Mouse (Mus musculus): ENCODE results near the gene Hikeshi. TPM values are rescaled to one million over a fixed set of nuclear protein-coding genes. Genes with fewer than 3 reads are reported as not detected.
A peak's percentile ranks its signal among the peaks of the same experiment; 100 is the strongest.

Hikeshi gene
- polyA plus RNA-seq, 1 experiment from 2014 or later: 127 TPM

- Histone ChIP-seq H3K4me1 (ENCODE audit: control insufficient read depth, insufficient read depth, low read length) (0 out of 2 replicates have a peak, but pooled peaks cover 4% of the 10 kb centered on the region), H3K27me3 (ENCODE audit: control insufficient read depth, insufficient read depth, low read length) (no peaks in the 10 kb centered on the region), H3K4me2 (replicated peaks; ENCODE audit: low read depth, low read length) (no peak overlapping the region), H3K27ac (ENCODE audit: low read length) (no peak overlapping the region), H3K9ac (replicated peaks; ENCODE audit: low read depth, low read length) (no peak overlapping the region), H3K9me3 (ENCODE audit: control insufficient read depth, low read depth, low read length) (no peaks in the 10 kb centered on the region), H3K36me3 (ENCODE audit: control insufficient read depth, insufficient read depth, low read length) (no peaks in the 10 kb centered on the region), H3K4me3 (ENCODE audit: low read depth, low read length) (no peak overlapping the region)
- WGBS: 46% methylated on average over 7 of the region's 7 CpGs
- no peak for ATAC-seq (ENCODE audit: insufficient number of reproducible peaks, insufficient read depth, low FRiP score, low read depth)
Measured at GRCm38 (mm10) chr7:89908421-89908820, 32.6 kb downstream of the Hikeshi start.

- no peaks in the 10 kb centered on the region for H3K27me3 ChIP-seq (ENCODE audit: control insufficient read depth, insufficient read depth, low read length)
- no peak overlapping the region for H3K9ac ChIP-seq (replicated peaks; ENCODE audit: low read depth, low read length)
- 0 out of 2 replicates have a peak, but pooled peaks cover 8% of the 10 kb centered on the region for H3K4me1 ChIP-seq (ENCODE audit: control insufficient read depth, insufficient read depth, low read length)
- no peaks in the 10 kb centered on the region for H3K9me3 ChIP-seq (ENCODE audit: control insufficient read depth, low read depth, low read length)
- H3K27ac ChIP-seq (ENCODE audit: low read length): no peak overlapping the region
- no peaks in the 10 kb centered on the region for H3K36me3 ChIP-seq (ENCODE audit: control insufficient read depth, insufficient read depth, low read length)
- 24% methylated on average over 8 of the region's 8 CpGs for whole genome bisulfite sequencing
- ATAC-seq (ENCODE audit: insufficient number of reproducible peaks, insufficient read depth, low FRiP score, low read depth): no peak
- H3K4me3 ChIP-seq (ENCODE audit: low read depth, low read length): no peak overlapping the region
- H3K4me2 ChIP-seq (replicated peaks; ENCODE audit: low read depth, low read length): no peak overlapping the region
Measured at GRCm38 (mm10) chr7:89907950-89908349, 33.1 kb downstream of the Hikeshi start.

- peak; percentile 61; the same call in 1 of the 2 replicates for ATAC-seq (ENCODE audit: insufficient number of reproducible peaks, insufficient read depth, low FRiP score, low read depth)
- H3K27me3 ChIP-seq (ENCODE audit: control insufficient read depth, insufficient read depth, low read length): no peaks in the 10 kb centered on the region
- H3K9ac ChIP-seq (replicated peaks; ENCODE audit: low read depth, low read length): no peak within 1 kb of the TSS
Measured at GRCm38 (mm10) chr7:89903442-89904343, 37.3 kb downstream of the Hikeshi start, which contains the start of gene Ccdc81. Ccdc81 (minus strand) TSS chr7:89903629.

GRCm38 (mm10) chr7:89903007-89903406 is 38.0 kb downstream of the Hikeshi start:
- Histone ChIP-seq H3K4me1 (ENCODE audit: control insufficient read depth, insufficient read depth, low read length) (0 out of 2 replicates have a peak, but pooled peaks cover 8% of the 10 kb centered on the region), H3K36me3 (ENCODE audit: control insufficient read depth, insufficient read depth, low read length) (no peaks in the 10 kb centered on the region), H3K27me3 (ENCODE audit: control insufficient read depth, insufficient read depth, low read length) (no peaks in the 10 kb centered on the region), H3K4me3 (ENCODE audit: low read depth, low read length) (no peak overlapping the region), H3K9ac (replicated peaks; ENCODE audit: low read depth, low read length) (no peak overlapping the region), H3K9me3 (ENCODE audit: control insufficient read depth, low read depth, low read length) (no peaks in the 10 kb centered on the region), H3K4me2 (replicated peaks; ENCODE audit: low read depth, low read length) (peak overlapping the region; percentile 35), H3K27ac (ENCODE audit: low read length) (no peak overlapping the region)
- no peak for ATAC-seq (ENCODE audit: insufficient number of reproducible peaks, insufficient read depth, low FRiP score, low read depth)
- 50% methylated on average over 8 of the region's 8 CpGs for WGBS

More at GRCm38 (mm10) chr7:89903442-89904343, 37.3 kb downstream of the Hikeshi start, which contains the start of gene Ccdc81:
- no peak within 1 kb of the TSS for H3K4me3 ChIP-seq (ENCODE audit: low read depth, low read length)
- 28% methylated on average over 22 of the region's 22 CpGs for WGBS
- 0 out of 2 replicates have a peak, but pooled peaks cover 8% of the 10 kb centered on the region for H3K4me1 ChIP-seq (ENCODE audit: control insufficient read depth, insufficient read depth, low read length)
- H3K36me3 ChIP-seq (ENCODE audit: control insufficient read depth, insufficient read depth, low read length): no peaks in the 10 kb centered on the region
- no peaks in the 10 kb centered on the region for H3K9me3 ChIP-seq (ENCODE audit: control insufficient read depth, low read depth, low read length)
- no peak within 1 kb of the TSS for H3K27ac ChIP-seq (ENCODE audit: low read length)
- H3K4me2 ChIP-seq (replicated peaks; ENCODE audit: low read depth, low read length): peak within 1 kb of the TSS; percentile 35

GRCm38 (mm10) chr7:89891856-89892255 is 49.1 kb downstream of the Hikeshi start:
- no peaks in the 10 kb centered on the region for H3K27me3 ChIP-seq (ENCODE audit: control insufficient read depth, insufficient read depth, low read length)
- H3K4me3 ChIP-seq (ENCODE audit: low read depth, low read length): no peak overlapping the region
- no peak for ATAC-seq (ENCODE audit: insufficient number of reproducible peaks, insufficient read depth, low FRiP score, low read depth)
- no peaks in the 10 kb centered on the region for H3K4me1 ChIP-seq (ENCODE audit: control insufficient read depth, insufficient read depth, low read length)
- H3K4me2 ChIP-seq (replicated peaks; ENCODE audit: low read depth, low read length): no peak overlapping the region
- WGBS: 38% methylated on average over 4 of the region's 4 CpGs
- H3K27ac ChIP-seq (ENCODE audit: low read length): no peak overlapping the region
- H3K9ac ChIP-seq (replicated peaks; ENCODE audit: low read depth, low read length): no peak overlapping the region
- H3K9me3 ChIP-seq (ENCODE audit: control insufficient read depth, low read depth, low read length): no peaks in the 10 kb centered on the region
- no peaks in the 10 kb centered on the region for H3K36me3 ChIP-seq (ENCODE audit: control insufficient read depth, insufficient read depth, low read length)

GRCm38 (mm10) chr7:89891412-89891811 is 49.6 kb downstream of the Hikeshi start:
- 82% methylated on average over 5 of the region's 5 CpGs for WGBS
- H3K9ac ChIP-seq (replicated peaks; ENCODE audit: low read depth, low read length): no peak overlapping the region
- no peaks in the 10 kb centered on the region for H3K9me3 ChIP-seq (ENCODE audit: control insufficient read depth, low read depth, low read length)
- H3K27me3 ChIP-seq (ENCODE audit: control insufficient read depth, insufficient read depth, low read length): no peaks in the 10 kb centered on the region
- H3K36me3 ChIP-seq (ENCODE audit: control insufficient read depth, insufficient read depth, low read length): no peaks in the 10 kb centered on the region
- no peak overlapping the region for H3K27ac ChIP-seq (ENCODE audit: low read length)
- no peak overlapping the region for H3K4me3 ChIP-seq (ENCODE audit: low read depth, low read length)
- no peak for ATAC-seq (ENCODE audit: insufficient number of reproducible peaks, insufficient read depth, low FRiP score, low read depth)
- no peak overlapping the region for H3K4me2 ChIP-seq (replicated peaks; ENCODE audit: low read depth, low read length)
- no peaks in the 10 kb centered on the region for H3K4me1 ChIP-seq (ENCODE audit: control insufficient read depth, insufficient read depth, low read length)

- Histone ChIP-seq H3K4me2 (replicated peaks; ENCODE audit: low read depth, low read length) (no peak overlapping the region), H3K9me3 (ENCODE audit: control insufficient read depth, low read depth, low read length) (no peaks in the 10 kb centered on the region), H3K9ac (replicated peaks; ENCODE audit: low read depth, low read length) (no peak overlapping the region), H3K36me3 (ENCODE audit: control insufficient read depth, insufficient read depth, low read length) (no peaks in the 10 kb centered on the region), H3K27ac (ENCODE audit: low read length) (no peak overlapping the region), H3K4me1 (ENCODE audit: control insufficient read depth, insufficient read depth, low read length) (no peaks in the 10 kb centered on the region), H3K4me3 (ENCODE audit: low read depth, low read length) (no peak overlapping the region), H3K27me3 (ENCODE audit: control insufficient read depth, insufficient read depth, low read length) (no peaks in the 10 kb centered on the region)
- WGBS: 48% methylated on average over 3 of the region's 3 CpGs
- no peak for ATAC-seq (ENCODE audit: insufficient number of reproducible peaks, insufficient read depth, low FRiP score, low read depth)
Measured at GRCm38 (mm10) chr7:89884551-89884950, 56.5 kb downstream of the Hikeshi start.

- 67% methylated on average over 1 of the region's 1 CpGs for WGBS
- Histone ChIP-seq H3K27me3 (ENCODE audit: control insufficient read depth, insufficient read depth, low read length) (no peaks in the 10 kb centered on the region), H3K9ac (replicated peaks; ENCODE audit: low read depth, low read length) (no peak overlapping the region), H3K27ac (ENCODE audit: low read length) (no peak overlapping the region), H3K4me2 (replicated peaks; ENCODE audit: low read depth, low read length) (no peak overlapping the region), H3K4me3 (ENCODE audit: low read depth, low read length) (no peak overlapping the region), H3K4me1 (ENCODE audit: control insufficient read depth, insufficient read depth, low read length) (no peaks in the 10 kb centered on the region), H3K9me3 (ENCODE audit: control insufficient read depth, low read depth, low read length) (no peaks in the 10 kb centered on the region), H3K36me3 (ENCODE audit: control insufficient read depth, insufficient read depth, low read length) (no peaks in the 10 kb centered on the region)
- ATAC-seq (ENCODE audit: insufficient number of reproducible peaks, insufficient read depth, low FRiP score, low read depth): no peak
Measured at GRCm38 (mm10) chr7:89879686-89880085, 61.3 kb downstream of the Hikeshi start.

Measured in stomach, embryonic 14.5 days (tissue).